Mouse (Mus musculus) thymus, postnatal 4 days (tissue): ENCODE results near the gene Pygb.

ENCODE experiments used
- DNase-seq: peaks from one replicate; pipeline ENCODE4 v3.0.0; 2021

Gene Pygb

GRCm38 (mm10) chr2:150786251-150787180, at the start of gene Pygb:
TSS of gene Pygb (plus strand) at chr2:150786735.
- DNase-seq: peak; percentile 89

- no peak for DNase-seq
Observed at GRCm38 (mm10) chr2:150737881-150738280, 48.7 kb upstream of the Pygb start.

- no peak for DNase-seq
Observed at GRCm38 (mm10) chr2:150740145-150740841, 46.2 kb upstream of the Pygb start.

GRCm38 (mm10) chr2:150741405-150741804, 45.1 kb upstream of the Pygb start:
- DNase-seq: no peak

GRCm38 (mm10) chr2:150745016-150745415, 41.5 kb upstream of the Pygb start:
- no peak for DNase-seq

GRCm38 (mm10) chr2:150748854-150749253, 37.7 kb upstream of the Pygb start, which contains the start of gene Entpd6:
TSS of gene Entpd6 (plus strand) at chr2:150749042.
- DNase-seq: peak; percentile 94

GRCm38 (mm10) chr2:150749283-150749682, 37.3 kb upstream of the Pygb start:
- no peak for DNase-seq

- DNase-seq: peak; percentile 58
Observed at GRCm38 (mm10) chr2:150750129-150750979, 36.2 kb upstream of the Pygb start.

GRCm38 (mm10) chr2:150755016-150755415, 31.5 kb upstream of the Pygb start:
- DNase-seq: no peak

GRCm38 (mm10) chr2:150761476-150761875, 25.1 kb upstream of the Pygb start:
- no peak for DNase-seq

GRCm38 (mm10) chr2:150765619-150766018, 20.9 kb upstream of the Pygb start:
- no peak for DNase-seq

- no peak for DNase-seq
Observed at GRCm38 (mm10) chr2:150766083-150766862, 20.3 kb upstream of the Pygb start.

- no peak for DNase-seq
Observed at GRCm38 (mm10) chr2:150768678-150769077, 17.9 kb upstream of the Pygb start.

- DNase-seq: no peak
Observed at GRCm38 (mm10) chr2:150770747-150771146, 15.8 kb upstream of the Pygb start.

- no peak for DNase-seq
Observed at GRCm38 (mm10) chr2:150771169-150771568, 15.4 kb upstream of the Pygb start.

GRCm38 (mm10) chr2:150771996-150772395, 14.5 kb upstream of the Pygb start:
- no peak for DNase-seq

- DNase-seq: no peak
Observed at GRCm38 (mm10) chr2:150772466-150773119, 13.9 kb upstream of the Pygb start.

GRCm38 (mm10) chr2:150782801-150783200, 3.7 kb upstream of the Pygb start:
- no peak for DNase-seq

- peak; percentile 49 for DNase-seq
Observed at GRCm38 (mm10) chr2:150787234-150787771, 768 bp downstream of the Pygb start.

GRCm38 (mm10) chr2:150788768-150789550, 2.4 kb downstream of the Pygb start:
- no peak for DNase-seq
